Mouse (Mus musculus) skeletal muscle tissue, adult 2 months (tissue): ENCODE data around the gene Lpcat1.

Experiments used
- DNase-seq: peaks from one replicate; pipeline ENCODE4 v3.0.0-alpha.2; 2012; ENCODE audit warnings: low read depth, low spot score

The Lpcat1 gene

GRCm38 (mm10) chr13:73446494-73446893 is 20.5 kb upstream of the Lpcat1 start:
- DNase-seq = no peak

DNA sequence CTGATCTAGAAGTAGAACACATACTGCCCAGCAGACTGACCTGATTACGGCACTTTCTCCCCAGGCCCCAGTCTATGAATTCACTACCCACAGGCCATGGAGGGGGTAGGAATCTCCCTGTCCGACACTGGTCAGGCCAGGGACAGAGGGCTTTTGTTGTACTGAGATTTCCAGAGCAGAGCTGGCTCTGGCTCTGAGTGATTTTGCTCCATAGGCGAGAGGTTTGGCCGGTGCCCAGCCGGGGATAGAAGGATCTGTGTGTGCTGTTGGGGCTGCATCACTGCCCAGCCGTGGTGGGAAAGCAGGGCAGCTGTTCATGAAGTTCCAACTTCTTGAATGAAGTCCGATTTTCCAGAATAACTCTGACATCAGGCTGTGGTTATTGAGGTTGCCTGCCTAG is 20.1 kb upstream of the Lpcat1 start:
- DNase-seq = peak; percentile 26

DNA sequence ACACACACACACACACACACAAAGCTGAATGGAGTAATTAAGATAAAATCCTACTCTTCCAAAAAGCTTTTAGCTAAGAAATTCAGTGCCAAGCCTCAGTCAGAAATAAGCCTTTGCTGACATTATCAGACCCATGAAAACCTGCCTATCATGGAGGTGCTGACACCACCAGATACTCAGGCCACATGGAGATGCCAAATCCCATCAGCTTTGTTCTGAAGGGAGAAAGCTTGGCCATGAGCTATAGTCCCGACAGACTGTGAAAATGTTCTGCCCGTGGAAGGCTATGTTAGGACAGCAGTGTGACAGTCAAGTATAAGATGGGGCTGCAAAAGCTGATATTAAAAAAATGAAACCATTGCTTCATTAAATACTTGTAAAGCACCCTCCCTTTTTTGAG is 19.5 kb upstream of the Lpcat1 start:
- DNase-seq = no peak

DNA sequence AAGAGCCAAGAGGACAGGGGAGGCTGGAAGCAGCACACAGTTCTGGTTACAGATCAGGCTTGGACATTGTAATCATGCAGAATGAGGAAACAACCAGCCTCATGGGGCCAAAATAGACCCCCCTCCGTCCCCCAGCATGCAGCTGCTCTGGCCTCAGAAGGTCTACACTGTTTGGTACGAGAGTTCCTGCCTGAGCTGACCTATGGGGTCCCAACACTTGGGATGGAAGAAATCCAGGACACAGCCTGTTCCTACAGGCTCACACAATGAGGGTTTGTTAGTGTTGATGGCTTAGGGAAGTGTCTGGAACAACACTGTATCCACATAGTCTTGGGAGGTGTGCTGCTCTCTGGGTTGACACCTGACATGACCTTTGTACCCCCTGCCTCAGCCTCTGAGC is 18.8 kb upstream of the Lpcat1 start:
- no peak for DNase-seq

GRCm38 (mm10) chr13:73448723-73449122 is 18.3 kb upstream of the Lpcat1 start:
- no peak for DNase-seq

DNA sequence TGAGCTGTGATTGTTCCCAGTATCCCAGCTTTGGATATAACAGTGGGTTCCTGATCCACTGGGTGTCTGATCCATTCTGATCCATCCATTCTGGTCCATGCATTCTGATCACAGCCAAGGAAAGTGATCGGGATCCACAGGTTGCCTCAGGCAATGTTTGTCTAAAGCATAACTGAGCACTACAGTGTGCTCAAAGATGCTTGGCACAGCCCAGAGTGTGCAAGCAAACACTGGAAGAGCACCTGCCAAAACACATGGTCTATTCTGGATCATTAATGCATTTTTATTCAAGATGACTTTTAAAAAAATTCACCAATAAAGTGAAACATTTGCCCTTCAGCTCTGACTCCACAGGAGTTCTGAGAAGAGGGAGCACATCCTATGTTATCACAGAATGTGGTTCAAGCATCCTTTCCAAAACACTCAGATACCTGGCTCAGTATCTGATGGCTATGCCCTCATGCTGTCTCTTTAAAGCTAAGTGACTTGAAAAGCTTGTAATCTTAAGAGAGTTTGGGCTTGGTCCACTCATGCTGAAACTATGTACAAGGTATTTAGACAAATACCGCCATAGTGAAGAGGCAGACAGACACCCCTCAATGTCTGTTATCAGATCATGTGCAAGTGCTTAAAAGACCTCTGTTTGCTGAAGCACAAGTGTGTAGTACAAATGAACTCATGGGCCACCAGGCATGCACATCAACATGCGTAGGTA is 13.3 kb upstream of the Lpcat1 start:
- DNase-seq = no peak

- no peak for DNase-seq
Measured at GRCm38 (mm10) chr13:73455328-73455727, 11.7 kb upstream of the Lpcat1 start.

DNA sequence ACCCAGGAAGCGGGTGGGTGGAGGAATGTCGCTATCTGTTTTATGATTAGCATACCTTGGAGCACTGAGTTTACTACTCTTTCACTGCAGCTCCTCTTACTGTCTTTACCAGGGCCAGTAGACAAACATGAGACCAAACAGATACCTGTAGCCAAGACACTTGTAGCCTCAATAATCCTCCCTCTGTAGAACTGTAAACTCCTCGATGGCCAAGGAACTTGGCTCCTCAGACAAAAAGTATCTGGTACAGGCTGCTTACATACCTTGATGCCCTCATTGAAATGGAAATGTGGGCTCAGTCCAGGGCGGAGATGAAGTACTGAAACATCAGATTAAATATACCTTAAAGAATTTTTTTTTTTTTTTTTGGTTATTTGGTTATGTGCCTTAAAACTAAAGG is 9.7 kb upstream of the Lpcat1 start:
- no peak for DNase-seq

GRCm38 (mm10) chr13:73457741-73458140 is 9.3 kb upstream of the Lpcat1 start:
- DNase-seq = no peak

DNA sequence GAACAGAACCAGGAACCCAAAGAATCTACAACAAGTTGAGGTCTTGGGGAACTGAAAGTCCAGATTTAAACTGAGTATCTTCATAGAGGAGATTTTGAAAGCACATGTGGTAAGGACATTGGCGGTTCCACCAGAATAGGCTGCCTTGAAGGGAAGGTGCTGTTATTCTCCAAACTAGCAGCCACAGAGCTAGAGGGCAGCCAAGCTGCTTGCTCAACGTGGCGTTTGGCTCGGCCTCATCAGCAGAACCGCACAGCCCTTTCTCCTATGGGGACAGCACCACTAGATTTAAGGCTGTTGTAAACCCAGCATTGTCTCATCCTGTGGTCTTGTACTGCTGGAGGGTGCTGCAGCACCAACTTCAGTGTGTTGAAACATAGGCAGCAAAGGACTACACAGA is 8.3 kb upstream of the Lpcat1 start:
- DNase-seq = no peak

DNA sequence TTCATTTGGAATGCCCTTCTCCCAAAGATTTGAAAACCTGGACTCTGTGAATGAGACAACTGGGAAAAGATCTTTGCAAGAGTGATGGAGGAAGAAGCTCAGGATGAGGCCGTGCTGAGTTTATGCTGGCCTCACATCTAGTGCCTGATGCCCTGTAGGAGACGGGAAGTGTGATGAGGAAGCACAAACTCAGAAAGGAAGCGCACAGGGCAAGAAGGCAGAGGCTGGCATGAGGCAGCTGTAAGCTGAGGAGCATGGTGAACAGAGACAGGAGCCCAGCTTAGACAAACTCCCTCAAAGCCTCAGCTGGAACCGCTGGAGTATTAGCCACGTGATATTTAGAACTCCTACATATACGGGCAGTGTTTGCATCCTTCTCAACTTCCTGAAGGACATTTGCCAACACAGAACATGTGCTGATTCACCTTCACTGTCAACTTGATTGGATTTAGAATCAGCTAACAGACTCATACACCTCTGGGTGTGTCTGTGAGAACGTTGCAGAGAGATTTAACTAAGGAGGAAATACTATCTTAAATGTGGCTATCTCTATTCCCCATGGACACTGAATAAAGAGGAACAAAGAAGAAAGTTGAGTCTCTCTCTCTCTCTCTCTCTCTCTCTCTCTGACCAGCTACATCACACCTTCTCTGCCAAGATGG is 7.7 kb upstream of the Lpcat1 start:
- DNase-seq = no peak

- DNase-seq = no peak
Measured at GRCm38 (mm10) chr13:73461551-73461950, 5.4 kb upstream of the Lpcat1 start.

GRCm38 (mm10) chr13:73465156-73465555 is 1.8 kb upstream of the Lpcat1 start:
- DNase-seq = no peak

DNA sequence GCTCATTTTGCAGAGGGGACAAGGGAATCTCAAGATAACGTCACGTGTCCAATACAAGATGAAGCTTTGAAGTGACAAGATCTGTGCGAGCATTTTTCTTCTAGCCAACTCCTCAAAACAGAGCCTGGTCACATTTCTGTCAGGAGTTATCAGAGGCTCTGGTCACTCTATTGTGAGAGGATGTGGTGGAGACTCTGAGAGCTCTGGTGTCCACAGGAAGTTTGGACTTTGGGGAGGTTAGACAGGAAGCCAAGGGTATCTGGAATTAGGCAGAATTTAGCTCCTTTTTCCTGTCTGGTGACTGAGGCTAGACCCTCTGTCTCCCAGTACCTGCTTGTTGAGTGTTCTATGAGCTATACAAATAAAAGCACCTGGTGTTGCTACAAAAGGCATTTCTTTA is 586 bp upstream of the Lpcat1 start:
- no peak for DNase-seq

DNA sequence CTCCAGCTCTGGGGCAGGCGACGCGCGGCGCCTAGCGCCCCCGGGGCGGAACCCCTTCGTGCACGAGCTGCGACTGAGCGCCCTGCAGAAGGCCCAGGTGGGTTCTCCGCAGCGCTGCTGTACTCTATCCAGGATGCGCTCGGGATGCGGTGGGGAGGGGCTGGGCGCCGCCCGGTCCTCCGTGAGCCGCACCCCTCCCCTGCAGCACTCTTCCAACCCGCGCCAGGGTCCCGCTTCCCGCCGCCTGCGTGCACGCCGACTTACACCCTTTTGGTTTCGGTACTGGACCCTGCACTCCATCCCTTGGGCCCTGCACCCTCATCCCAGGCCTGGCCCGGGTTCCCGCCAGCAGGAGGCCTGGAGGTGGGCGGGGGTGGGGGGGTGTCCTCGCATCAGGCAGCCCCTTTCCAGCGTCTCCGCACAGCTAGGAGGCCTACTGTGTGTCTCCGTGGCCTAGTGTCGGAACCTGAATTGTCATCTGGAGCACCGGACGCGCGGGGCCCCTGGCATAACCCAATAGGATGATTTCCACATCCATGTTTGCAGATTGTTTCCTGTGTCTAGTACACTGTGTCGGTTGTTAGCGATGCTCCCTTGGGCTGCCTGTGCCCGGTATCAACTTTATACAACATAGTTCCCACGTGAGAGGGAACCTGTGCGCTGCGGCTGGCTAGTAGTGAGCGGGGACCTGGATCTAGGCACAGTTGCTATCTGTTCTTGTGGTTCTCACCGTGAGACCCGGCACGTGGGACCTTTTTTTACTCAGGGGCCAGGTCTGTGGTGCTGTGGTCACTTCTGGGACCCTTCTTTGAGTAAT is 632 bp downstream of the Lpcat1 start:
- no peak for DNase-seq

DNA sequence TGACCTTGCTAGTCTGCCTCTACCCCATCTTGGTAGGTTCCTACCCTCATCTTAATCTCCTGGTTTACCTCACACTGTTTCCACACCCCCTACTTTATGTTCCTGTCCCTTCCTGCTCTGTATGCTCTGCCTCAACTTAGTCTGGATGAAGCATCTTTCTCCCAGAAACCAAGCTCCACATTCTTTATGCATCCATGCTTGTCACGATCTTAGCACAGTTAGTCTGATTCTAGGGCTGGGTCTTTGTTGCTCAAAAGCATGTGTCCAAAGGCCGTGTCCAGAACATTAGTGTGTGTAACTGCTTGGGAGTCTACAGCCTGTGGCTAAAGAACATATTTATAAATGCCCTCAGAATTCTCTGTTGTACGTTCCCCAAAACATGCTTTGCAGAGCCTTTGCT is 1.8 kb downstream of the Lpcat1 start:
- no peak for DNase-seq

DNA sequence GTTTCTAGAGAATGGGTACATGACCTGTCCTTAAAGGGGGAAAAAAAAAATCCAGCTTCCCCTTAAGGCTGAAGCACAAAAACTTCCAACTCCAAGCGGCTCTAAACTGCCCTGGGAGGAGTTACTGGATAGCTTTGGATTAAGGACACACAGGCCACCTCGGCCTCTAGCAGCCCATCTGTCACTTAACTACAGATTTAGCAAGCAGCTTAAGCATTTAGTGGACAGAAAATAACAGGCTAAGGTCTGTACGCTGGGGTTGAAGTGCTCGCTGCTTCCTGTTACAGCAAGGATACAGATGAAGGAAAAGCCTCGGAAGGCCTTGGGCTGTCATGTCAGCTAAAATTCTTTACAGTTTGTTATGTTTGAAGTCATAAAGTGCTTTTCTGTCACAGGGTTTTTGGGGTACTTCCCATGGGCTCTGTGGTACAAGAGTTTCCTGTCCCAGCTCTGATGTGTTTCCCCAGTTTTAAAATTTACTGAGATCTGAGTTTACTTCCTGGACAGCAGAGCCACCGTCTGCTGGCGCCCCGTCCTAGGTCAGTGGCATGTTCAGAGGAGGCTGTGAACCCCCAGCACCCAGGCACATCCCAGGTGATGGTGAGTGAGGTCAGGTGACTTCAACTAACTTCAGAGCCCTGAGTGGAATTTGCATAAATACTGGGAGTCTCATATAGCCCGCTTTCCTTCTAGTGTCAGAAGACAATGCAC is 2.4 kb downstream of the Lpcat1 start:
- no peak for DNase-seq

DNA sequence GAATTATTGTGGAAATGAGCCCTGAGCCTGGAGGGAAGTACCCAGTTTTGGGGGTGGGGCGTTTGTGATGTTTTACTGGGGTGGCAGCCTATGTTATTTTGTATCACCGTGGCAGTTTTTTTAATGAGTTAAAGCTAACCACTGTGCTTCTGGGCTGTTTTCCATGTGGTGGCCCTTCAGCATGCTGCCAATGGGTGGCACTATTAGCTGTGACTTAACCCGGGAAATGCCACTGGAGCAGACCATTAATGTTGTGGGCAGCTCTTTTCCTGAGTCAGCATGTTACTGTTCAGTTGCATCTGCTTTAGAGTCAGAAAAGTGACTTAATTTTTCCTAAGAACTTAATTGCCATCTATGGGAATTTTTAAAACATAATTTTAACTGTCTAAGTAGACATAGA is 5.5 kb downstream of the Lpcat1 start:
- no peak for DNase-seq

DNA sequence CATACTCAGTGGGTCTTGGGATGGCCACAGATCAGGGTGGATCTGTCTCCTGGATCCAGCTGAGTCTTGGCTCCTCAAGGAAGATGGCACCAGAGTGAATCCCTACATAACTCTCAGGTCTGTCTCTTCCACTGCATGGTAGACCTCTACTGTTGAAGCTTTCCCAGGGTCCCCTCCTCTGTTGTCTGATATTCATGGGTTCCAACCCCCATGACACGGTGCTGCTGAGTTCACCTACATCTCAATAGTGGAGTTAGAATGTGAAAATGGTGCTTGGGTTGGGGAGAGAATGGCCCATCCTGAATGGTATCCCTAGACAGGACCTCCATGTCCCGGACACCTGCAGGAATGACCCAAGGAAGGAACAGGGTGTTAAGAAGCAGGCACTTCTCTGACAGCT is 6.7 kb downstream of the Lpcat1 start:
- DNase-seq = no peak

DNA sequence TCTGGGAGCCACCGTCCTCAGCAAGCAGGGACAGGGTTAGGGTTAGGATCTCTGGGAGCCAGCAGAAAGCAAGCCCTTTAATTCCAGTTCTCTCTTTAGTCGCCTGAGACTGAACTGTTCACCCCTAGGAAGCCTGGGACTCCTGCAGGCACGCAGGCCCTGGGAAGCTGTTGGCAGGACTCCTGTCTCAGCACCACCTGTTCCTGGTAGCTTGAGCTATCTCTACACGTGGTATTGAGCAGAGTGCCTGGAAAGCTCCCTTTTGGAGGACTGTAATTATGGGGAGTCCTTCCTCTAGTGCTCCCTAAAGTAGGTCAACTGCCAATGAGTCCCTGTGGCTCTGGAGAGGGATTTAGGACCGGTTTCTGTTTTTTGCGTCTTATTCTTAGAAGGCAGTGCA is 7.2 kb downstream of the Lpcat1 start:
- no peak for DNase-seq

GRCm38 (mm10) chr13:73475058-73475980 is 8.3 kb downstream of the Lpcat1 start:
- DNase-seq = no peak
